ENCODE assay signal across 13 mouse cellular contexts in genomic region chr17:54350881-54351280, GRCm38 (mm10). TPM values are rescaled to one million over a fixed set of nuclear protein-coding genes. Genes with fewer than 3 reads are reported as not detected.
A peak's percentile ranks its signal among the peaks of the same experiment; 100 is the strongest.
DNase-seq lines count a peak whose midpoint lies in the region; ATAC-seq lines count a peak whose summit lies in the region.
"Had no signal": no experiment of that assay in that cellular context is flagged by ENCODE, and none has a peak within 500 bp of the region (broad histone marks: within the 10 kb centered on the region; RNA-seq: fewer than 3 reads in every experiment).

No protein-coding gene starts in this region.

- H3K27ac ChIP-seq in midbrain, embryonic 14.5 days (replicated peaks; ENCODE audit: low read depth, low read length): no peak overlapping the region
- no peak overlapping the region for H3K27ac ChIP-seq in midbrain, embryonic 10.5 days (replicated peaks)
- H3K27ac ChIP-seq in liver, embryonic 11.5 days (ENCODE audit: low read depth, low read length): no peak overlapping the region
- H3K27ac ChIP-seq in heart, embryonic 11.5 days (ENCODE audit: low read depth, low read length): no peak overlapping the region
- H3K27ac ChIP-seq: embryonic facial prominence, embryonic 15.5 days; liver, embryonic 14.5 days had no signal

- no peak overlapping the region for H3K4me2 ChIP-seq in midbrain, embryonic 14.5 days (ENCODE audit: low read length)
- H3K4me2 ChIP-seq in liver, embryonic 11.5 days: no peak overlapping the region
- H3K4me2 ChIP-seq in heart, embryonic 11.5 days: no peak overlapping the region
- H3K4me2 ChIP-seq: embryonic facial prominence, embryonic 15.5 days had no signal

- H3K4me1 ChIP-seq in midbrain, embryonic 14.5 days (ENCODE audit: control insufficient read depth, insufficient read depth, low read length): no peaks in the 10 kb centered on the region
- H3K4me1 ChIP-seq in midbrain, embryonic 10.5 days: no peaks in the 10 kb centered on the region
- H3K4me1 ChIP-seq in liver, embryonic 11.5 days (replicated peaks; ENCODE audit: control insufficient read depth, insufficient read depth, low read length): no peaks in the 10 kb centered on the region
- no peaks in the 10 kb centered on the region for H3K4me1 ChIP-seq in heart, embryonic 11.5 days (ENCODE audit: control insufficient read depth, insufficient read depth, low read length)
- H3K4me1 ChIP-seq: embryonic facial prominence, embryonic 15.5 days had no signal

- H3K27me3 ChIP-seq in midbrain, embryonic 14.5 days (ENCODE audit: control insufficient read depth, insufficient read depth, low read length): no peaks in the 10 kb centered on the region
- H3K27me3 ChIP-seq in midbrain, embryonic 10.5 days (ENCODE audit: low read depth, poor library complexity, severe bottlenecking): no peaks in the 10 kb centered on the region
- H3K27me3 ChIP-seq in liver, embryonic 11.5 days (replicated peaks; ENCODE audit: control insufficient read depth, insufficient read depth, low read length): no peaks in the 10 kb centered on the region
- H3K27me3 ChIP-seq in heart, embryonic 11.5 days (ENCODE audit: control insufficient read depth, insufficient read depth, low read length): no peaks in the 10 kb centered on the region
- H3K27me3 ChIP-seq: embryonic facial prominence, embryonic 15.5 days had no signal

- WGBS in midbrain, embryonic 14.5 days: 52% methylated on average over 2 of the region's 2 CpGs
- 57% methylated on average over 2 of the region's 2 CpGs for WGBS in midbrain, embryonic 10.5 days
- 45% methylated on average over 2 of the region's 2 CpGs for WGBS in liver, embryonic 11.5 days
- WGBS in heart, embryonic 11.5 days (ENCODE audit: insufficient replicate concordance): 40% methylated on average over 2 of the region's 2 CpGs

- H3K9me3 ChIP-seq in midbrain, embryonic 14.5 days (ENCODE audit: control insufficient read depth, low read length): no peaks in the 10 kb centered on the region
- H3K9me3 ChIP-seq in midbrain, embryonic 10.5 days (replicated peaks): no peaks in the 10 kb centered on the region
- H3K9me3 ChIP-seq in liver, embryonic 11.5 days (ENCODE audit: control insufficient read depth, low read length): no peaks in the 10 kb centered on the region
- H3K9me3 ChIP-seq in heart, embryonic 11.5 days (replicated peaks; ENCODE audit: control insufficient read depth, low read length): no peaks in the 10 kb centered on the region
- H3K9me3 ChIP-seq: embryonic facial prominence, embryonic 15.5 days had no signal

- H3K36me3 ChIP-seq in midbrain, embryonic 14.5 days (ENCODE audit: control insufficient read depth, insufficient read depth, low read length): no peaks in the 10 kb centered on the region
- no peaks in the 10 kb centered on the region for H3K36me3 ChIP-seq in midbrain, embryonic 10.5 days
- H3K36me3 ChIP-seq in liver, embryonic 11.5 days (ENCODE audit: control insufficient read depth, insufficient read depth, low read length): no peaks in the 10 kb centered on the region
- no peaks in the 10 kb centered on the region for H3K36me3 ChIP-seq in heart, embryonic 11.5 days (ENCODE audit: control insufficient read depth, insufficient read depth, low read length)
- H3K36me3 ChIP-seq: embryonic facial prominence, embryonic 15.5 days had no signal

- H3K9ac ChIP-seq in midbrain, embryonic 14.5 days (replicated peaks; ENCODE audit: low read length): no peak overlapping the region
- H3K9ac ChIP-seq in liver, embryonic 11.5 days (ENCODE audit: low read depth, low read length): no peak overlapping the region
- no peak overlapping the region for H3K9ac ChIP-seq in heart, embryonic 11.5 days (ENCODE audit: low read depth, low read length)
- H3K9ac ChIP-seq: embryonic facial prominence, embryonic 15.5 days; liver, embryonic 14.5 days had no signal

- no peak overlapping the region for H3K4me3 ChIP-seq in midbrain, embryonic 14.5 days (replicated peaks; ENCODE audit: low read depth, low read length)
- H3K4me3 ChIP-seq in midbrain, embryonic 10.5 days: no peak overlapping the region
- H3K4me3 ChIP-seq in liver, embryonic 11.5 days (ENCODE audit: low read depth, low read length): no peak overlapping the region
- H3K4me3 ChIP-seq in heart, embryonic 11.5 days (ENCODE audit: low read depth, low read length): no peak overlapping the region
- H3K4me3 ChIP-seq: embryonic facial prominence, embryonic 15.5 days had no signal

- ATAC-seq in frontal cortex, adult (ENCODE audit: low TSS enrichment): peak; percentile 95
- no peak for ATAC-seq in midbrain, embryonic 14.5 days (ENCODE audit: low FRiP score, low TSS enrichment)
- no peak for ATAC-seq in liver, embryonic 11.5 days (replicated peaks; ENCODE audit: low FRiP score)
- no peak for ATAC-seq in heart, embryonic 11.5 days (replicated peaks; ENCODE audit: insufficient number of reproducible peaks, low FRiP score, low TSS enrichment)

- no peak for DNase-seq in frontal cortex, postnatal 14 days (ENCODE audit: low spot score in 2 of 2)
- peak; percentile 66 for DNase-seq in midbrain, embryonic 14.5 days
- no peak for DNase-seq in midbrain, embryonic 10.5 days (ENCODE audit: low spot score)
- peak; percentile 55 for DNase-seq in brain, adult 2 months (ENCODE audit: low read depth, low spot score)
- peak; percentile 35 for DNase-seq in telencephalon, adult 2 months (ENCODE audit: low read depth, low spot score)
- no peak for DNase-seq in liver, embryonic 11.5 days (ENCODE audit: low spot score)
- DNase-seq: cerebellum, adult 18-20 months; right cerebral cortex, adult 18-20 months; thymus, postnatal 25 days had no signal

RNA-seq across cellular contexts. Expression of gene Slc5a7, which starts 52.0 kb away (rescaled TPM):
- 2.1 and 3.3 TPM in 2 replicates for polyA plus RNA-seq in midbrain, embryonic 14.5 days (2014; fragmentation: Nextera tagmentation; extraction: Ambion mirVana)
- polyA plus RNA-seq in midbrain, embryonic 10.5 days (2016; fragmentation: Nextera tagmentation; extraction: Ambion mirVana): 1.2 and 1.7 TPM in 2 replicates
- 0.05 TPM in 1 of 2 replicates, not detected in the other for polyA plus RNA-seq in liver, embryonic 11.5 days (2014; fragmentation: Nextera tagmentation; extraction: Ambion mirVana)
- 0.23 and 0.68 TPM in 2 replicates for polyA plus RNA-seq in heart, embryonic 11.5 days (2014; fragmentation: Nextera tagmentation; extraction: Ambion mirVana)

Comparison
In these comparisons a context has a peak if more than half of its experiments do, and no peak if none do; other contexts are left out.
1. DNase-seq: peak in midbrain, embryonic 14.5 days (single experiment), brain, adult 2 months (single experiment) and telencephalon, adult 2 months (single experiment); none in frontal cortex, postnatal 14 days (0 of 2), midbrain, embryonic 10.5 days (single experiment) and liver, embryonic 11.5 days (single experiment).